Mouse (Mus musculus) lung, adult 2 months (tissue): ENCODE data around the gene Etfdh. TPM values are rescaled to one million over a fixed set of nuclear protein-coding genes. Genes with fewer than 3 reads are reported as not detected.
"Not testable (repeated sequence)": the region's sequence is repeated elsewhere in the genome, so short reads cannot be mapped to it uniquely, and the experiment has no call there.

Experiments used
- DNase-seq: peaks from one replicate; pipeline ENCODE4 v3.0.0; 2022
- H3K4me1 ChIP-seq: fragments of 200-500 bp; 2 replicates; pipeline ENCODE4 v1.6.1; 2011; ENCODE audit warnings: low read length; ENCODE audit not compliant: control insufficient read depth, insufficient read depth
- H3K4me3 ChIP-seq: fragments of 200-500 bp; replicated peaks from 2 replicates; pipeline ENCODE3; 2011; ENCODE audit warnings: low read depth, mild to moderate bottlenecking, control low read depth, low read length; ENCODE audit errors: extremely low read depth
- CTCF ChIP-seq: fragments of 200-500 bp; IDR thresholded peaks from 2 replicates; pipeline ENCODE4 v1.5.1; 2011; ENCODE audit warnings: mild to moderate bottlenecking, low read length, control low read depth; ENCODE audit not compliant: insufficient read depth
- POLR2A ChIP-seq: fragments of 200-500 bp; IDR thresholded peaks from 2 replicates; pipeline ENCODE4 v1.6.1; 2011; ENCODE audit warnings: low read depth, mild to moderate bottlenecking, control low read depth, low read length, borderline replicate concordance; ENCODE audit errors: extremely low read depth
- WGBS: fragments of 180-500 bp; shearing (Covaris S2); methylation state at CpG from one replicate; pipeline ENCODE4 v1.1.7; 2018; 5-methylcytosine and 5-hydroxymethylcytosine counted together
- polyA plus RNA-seq: library from polyadenylated mRNA; depleted of rRNA; stranded (reverse); fragments of >200 nt; gene quantifications from 2 replicates; pipeline ENCODE4 v1.2.3, GENCODE M21; 2012

The Etfdh gene
- polyA plus RNA-seq, 1 experiment: 57.1 TPM

GRCm38 (mm10) chr3:79577606-79578005 is 51.7 kb downstream of the Etfdh start:
- Histone ChIP-seq H3K4me3 (no peak overlapping the region), H3K4me1 (no peaks in the 10 kb centered on the region; the same call in 1 of the 2 replicates)
- WGBS: 84% methylated on average over 6 of the region's 6 CpGs
- no peak for DNase-seq
- TF ChIP-seq CTCF: no peak
- no peak for TF ChIP-seq POLR2A

GRCm38 (mm10) chr3:79576865-79577264 is 52.4 kb downstream of the Etfdh start:
- no peak overlapping the region for H3K4me3 ChIP-seq
- TF ChIP-seq POLR2A: no peak
- no peak for TF ChIP-seq CTCF
- WGBS: 27% methylated on average over 5 of the region's 5 CpGs
- no peak for DNase-seq
- H3K4me1 ChIP-seq: no peaks in the 10 kb centered on the region; the same call in 1 of the 2 replicates

- Histone ChIP-seq H3K4me1 (no peaks in the 10 kb centered on the region; the same call in 1 of the 2 replicates), H3K4me3 (no peak overlapping the region)
- no peak for DNase-seq
- no peak for TF ChIP-seq POLR2A
- WGBS: 21% methylated on average over 3 of the region's 3 CpGs
Observed at GRCm38 (mm10) chr3:79576468-79576816, 52.9 kb downstream of the Etfdh start.

- 46% methylated on average over 10 of the region's 10 CpGs for WGBS
- TF ChIP-seq POLR2A (no peak), CTCF (no peak)
- Histone ChIP-seq H3K4me3 (no peak overlapping the region), H3K4me1 (no peaks in the 10 kb centered on the region; the same call in 1 of the 2 replicates)
- DNase-seq: no peak
Observed at GRCm38 (mm10) chr3:79575576-79576467, 53.5 kb downstream of the Etfdh start.

- no peak for DNase-seq
- no peak overlapping the region for H3K4me3 ChIP-seq
- 91% methylated on average over 3 of the region's 3 CpGs for WGBS
- H3K4me1 ChIP-seq: no peaks in the 10 kb centered on the region; the same call in 1 of the 2 replicates
- TF ChIP-seq POLR2A (no peak), CTCF (no peak)
Observed at GRCm38 (mm10) chr3:79574336-79574735, 55.0 kb downstream of the Etfdh start.

GRCm38 (mm10) chr3:79573376-79573775 is 55.9 kb downstream of the Etfdh start:
- not testable (repeated sequence) for H3K4me3 ChIP-seq, DNase-seq, H3K4me1 ChIP-seq
- WGBS: 90% methylated on average over 5 of the region's 5 CpGs

GRCm38 (mm10) chr3:79572399-79572798 is 56.9 kb downstream of the Etfdh start:
- no peak for DNase-seq
- WGBS: 58% methylated on average over 3 of the region's 3 CpGs
- Histone ChIP-seq H3K4me1 (no peaks in the 10 kb centered on the region; the same call in 1 of the 2 replicates), H3K4me3 (no peak overlapping the region)
- TF ChIP-seq POLR2A (no peak), CTCF (no peak)

- DNase-seq: no peak
- WGBS: 77% methylated on average over 3 of the region's 3 CpGs
- H3K4me3 ChIP-seq: no peak overlapping the region
- H3K4me1 ChIP-seq: no peaks in the 10 kb centered on the region; the same call in 1 of the 2 replicates
- no peak for TF ChIP-seq CTCF
- TF ChIP-seq POLR2A: no peak
Observed at GRCm38 (mm10) chr3:79569351-79569681, 60.0 kb downstream of the Etfdh start.

GRCm38 (mm10) chr3:79568629-79569350 is 60.5 kb downstream of the Etfdh start:
- H3K4me1 ChIP-seq: no peaks in the 10 kb centered on the region; the same call in 1 of the 2 replicates
- 83% methylated on average over 16 of the region's 16 CpGs for WGBS
- no peak for DNase-seq
- H3K4me3 ChIP-seq: no peak overlapping the region
- no peak for TF ChIP-seq POLR2A
- TF ChIP-seq CTCF: peak; percentile 12; the same call in 1 of the 2 replicates
